Mouse (Mus musculus) MEL (cell line): Measurements from ENCODE around the gene Car6. TPM values are rescaled to one million over a fixed set of nuclear protein-coding genes. Genes with fewer than 3 reads are reported as not detected.
A peak's percentile ranks its signal among the peaks of the same experiment; 100 is the strongest.

ENCODE experiments used
- DNase-seq: peaks from one replicate; pipeline ENCODE4 v3.0.0; 2011; ENCODE audit warnings: low read depth, low spot score
- H3K27ac ChIP-seq: 2 replicates; pipeline ENCODE4 v1.5.1; 2012; ENCODE audit warnings: low read depth, mild to moderate bottlenecking, control low read depth, low read length, moderate library complexity; ENCODE audit not compliant: control insufficient read depth
- H3K27me3 ChIP-seq, 2 experiments: fragments of 150-350 bp in 1 of 2; sonication (generic) in 1 of 2; 2 replicates each; pipeline ENCODE4 v1.6.1; 2012; ENCODE audit warnings: low read length in 2 of 2, mild to moderate bottlenecking in 2 of 2, improper control_type of control experiment in 1 of 2, moderate library complexity in 1 of 2; ENCODE audit not compliant: insufficient read depth in 2 of 2, control insufficient read depth in 1 of 2
- H3K36me3 ChIP-seq, 2 experiments: 2 replicates each; pipeline ENCODE4 v1.6.1; 2012 to 2014; ENCODE audit warnings: low read length in 2 of 2, improper control_type of control experiment in 1 of 2, inconsistent platforms in 1 of 2, mild to moderate bottlenecking in 1 of 2; ENCODE audit not compliant: insufficient read depth in 2 of 2, control insufficient read depth in 1 of 2
- H3K4me1 ChIP-seq, 2 experiments: fragments of 150-350 bp in 1 of 2; sonication (generic) in 1 of 2; 2 replicates each; pipeline ENCODE4 v1.6.1; 2012; ENCODE audit warnings: low read length in 2 of 2, improper control_type of control experiment in 1 of 2, mild to moderate bottlenecking in 1 of 2; ENCODE audit not compliant: insufficient read depth in 2 of 2, control insufficient read depth in 1 of 2
- H3K4me3 ChIP-seq, 2 experiments: fragments of 150-350 bp in 1 of 2; sonication (generic) in 1 of 2; 2 replicates each; pipeline ENCODE4 v1.5.1; 2012; ENCODE audit warnings: low read depth in 2 of 2, low read length in 2 of 2, mild to moderate bottlenecking in 2 of 2, moderate library complexity in 2 of 2, control low read depth in 1 of 2, improper control_type of control experiment in 1 of 2; ENCODE audit not compliant: control insufficient read depth in 1 of 2, insufficient read depth in 1 of 2
- H3K79me2 ChIP-seq: 2 replicates; pipeline ENCODE4 v1.6.1; 2012; ENCODE audit warnings: mild to moderate bottlenecking, low read length, moderate library complexity; ENCODE audit not compliant: control insufficient read depth, poor library complexity, insufficient read depth
- H3K9ac ChIP-seq: 2 replicates; pipeline ENCODE4 v1.6.1; 2012; ENCODE audit warnings: low read depth, mild to moderate bottlenecking, control low read depth, low read length, moderate library complexity; ENCODE audit not compliant: control insufficient read depth, poor library complexity, severe bottlenecking
- H3K9me3 ChIP-seq: fragments of 150-350 bp; sonication (generic); replicated peaks from 2 replicates; pipeline ENCODE4 v1.6.1; 2012; ENCODE audit warnings: mild to moderate bottlenecking, low read length, improper control_type of control experiment, moderate library complexity; ENCODE audit not compliant: insufficient read depth
- BHLHE40 ChIP-seq: IDR thresholded peaks from 2 replicates; pipeline ENCODE4 v1.6.1; 2012; ENCODE audit warnings: low read depth, mild to moderate bottlenecking, inconsistent platforms, low read length, improper control_type of control experiment, borderline replicate concordance
- CHD2 ChIP-seq: IDR thresholded peaks from 2 replicates; pipeline ENCODE4 v1.6.1; 2011; ENCODE audit warnings: low read length, improper control_type of control experiment
- CTCF ChIP-seq, 3 experiments: IDR thresholded peaks in 2 of 3; conservative IDR thresholded peaks in 1 of 3; 2 replicates each; pipeline ENCODE4 v1.5.1; 2011 to 2012; ENCODE audit warnings: low read length in 3 of 3, low read depth in 2 of 3, mild to moderate bottlenecking in 2 of 3, improper control_type of control experiment in 1 of 3, inconsistent platforms in 1 of 3, mixed read lengths in 1 of 3, moderate library complexity in 1 of 3; ENCODE audit not compliant: control insufficient read depth in 1 of 3, insufficient read depth in 1 of 3, poor library complexity in 1 of 3, severe bottlenecking in 1 of 3
- ELF1 ChIP-seq: IDR thresholded peaks from 2 replicates; pipeline ENCODE4 v1.6.1; 2014; ENCODE audit warnings: low read depth, mild to moderate bottlenecking, inconsistent platforms, low read length, improper control_type of control experiment, moderate library complexity
- GABPA ChIP-seq: IDR thresholded peaks from 2 replicates; pipeline ENCODE4 v1.6.1; 2012; ENCODE audit warnings: low read depth, mild to moderate bottlenecking, inconsistent platforms, low read length, improper control_type of control experiment, moderate library complexity
- GATA1 ChIP-seq: IDR thresholded peaks from 2 replicates; pipeline ENCODE4 v1.6.1; 2011; ENCODE audit warnings: low read depth, low read length, improper control_type of control experiment
- MAX ChIP-seq: IDR thresholded peaks from 2 replicates; pipeline ENCODE4 v1.6.1; 2011; ENCODE audit warnings: low read length, improper control_type of control experiment
- MAZ ChIP-seq: IDR thresholded peaks from 2 replicates; pipeline ENCODE4 v1.6.1; 2012; ENCODE audit warnings: low read depth, mild to moderate bottlenecking, inconsistent platforms, low read length, improper control_type of control experiment
- MXI1 ChIP-seq: IDR thresholded peaks from 2 replicates; pipeline ENCODE4 v1.6.1; 2011; ENCODE audit warnings: mild to moderate bottlenecking, low read depth, low read length, improper control_type of control experiment
- MYC ChIP-seq: IDR thresholded peaks from 2 replicates; pipeline ENCODE4 v1.6.1; 2011; ENCODE audit warnings: low read depth, mild to moderate bottlenecking, low read length, improper control_type of control experiment, moderate library complexity
- NRF1 ChIP-seq: IDR thresholded peaks from 2 replicates; pipeline ENCODE4 v1.6.1; 2014; ENCODE audit warnings: low read depth, mild to moderate bottlenecking, inconsistent platforms, low read length, improper control_type of control experiment, moderate library complexity; ENCODE audit not compliant: poor library complexity, insufficient read depth, severe bottlenecking
- RAD21 ChIP-seq: IDR thresholded peaks from 2 replicates; pipeline ENCODE4 v1.6.1; 2011; ENCODE audit warnings: mild to moderate bottlenecking, low read depth, low read length, improper control_type of control experiment
- SIN3A ChIP-seq: IDR thresholded peaks from 2 replicates; pipeline ENCODE4 v1.6.1; 2012; ENCODE audit warnings: low read length, improper control_type of control experiment, inconsistent platforms
- SMC3 ChIP-seq: IDR thresholded peaks from 2 replicates; pipeline ENCODE4 v1.6.1; 2011; ENCODE audit warnings: low read depth, low read length, improper control_type of control experiment
- TCF12 ChIP-seq: IDR thresholded peaks from 2 replicates; pipeline ENCODE4 v1.6.1; 2014; ENCODE audit warnings: low read depth, mild to moderate bottlenecking, inconsistent platforms, low read length, improper control_type of control experiment, moderate library complexity
- USF1 ChIP-seq: IDR thresholded peaks from 2 replicates; pipeline ENCODE4 v1.6.1; 2014; ENCODE audit warnings: low read depth, mild to moderate bottlenecking, inconsistent platforms, low read length, improper control_type of control experiment, moderate library complexity
- ZC3H11A ChIP-seq: IDR thresholded peaks from 2 replicates; pipeline ENCODE4 v1.6.1; 2012; ENCODE audit warnings: low read depth, mild to moderate bottlenecking, inconsistent platforms, low read length, improper control_type of control experiment
- ZKSCAN1 ChIP-seq: IDR thresholded peaks from 2 replicates; pipeline ENCODE4 v1.6.1; 2012; ENCODE audit warnings: low read depth, mild to moderate bottlenecking, inconsistent platforms, low read length, improper control_type of control experiment, moderate library complexity
- polyA plus RNA-seq, 2 experiments: library from polyadenylated mRNA; stranded (reverse) in 1 of 2; unstranded in 1 of 2; fragments of >175 nt in 1 of 2; fragments of >200 nt in 1 of 2; gene quantifications; 2 replicates each; pipeline versions ENCODE4 v1.2.1 to v1.2.4; 2012; ENCODE audit warnings: low replicate concordance in 2 of 2, low read depth in 1 of 2; ENCODE audit not compliant: insufficient read length in 2 of 2, insufficient read depth in 1 of 2, missing spikeins in 1 of 2
- total RNA-seq: library from RNA; depleted of rRNA; stranded (reverse); fragments of 300-350 nt; gene quantifications from 2 replicates; pipeline ENCODE4 v1.2.3, GENCODE M21; 2012

Car6 gene
- total and polyA plus RNA-seq, 3 experiments = 0.19 TPM; not detected in 2

GRCm38 (mm10) chr4:150192199-150192598 lies 8.9 kb downstream of the Car6 start:
- H3K4me1 ChIP-seq = peaks cover 0 to 3% of the 10 kb centered on the region in 2 experiments; a peak in 1 of 4 replicates
- H3K4me3 ChIP-seq = no peak overlapping the region
- no peak for TF ChIP-seq CHD2
- TF ChIP-seq MAZ = no peak
- no peak for TF ChIP-seq TCF12
- peak; percentile 46; the same call in 1 of the 2 replicates for TF ChIP-seq USF1
- no peak for TF ChIP-seq GABPA
- TF ChIP-seq BHLHE40 = no peak
- peak; percentile 55 for DNase-seq
- H3K27me3 ChIP-seq = no peaks in the 10 kb centered on the region
- H3K36me3 ChIP-seq = peaks cover 0 to 5% of the 10 kb centered on the region in 2 experiments; a peak in 2 of 4 replicates
- no peak overlapping the region for H3K27ac ChIP-seq
- H3K9me3 ChIP-seq = no peaks in the 10 kb centered on the region
- no peak overlapping the region for H3K9ac ChIP-seq
- H3K79me2 ChIP-seq = no peaks in the 10 kb centered on the region

- peak overlapping the region; percentile 43; the same call in 1 of the 2 replicates for H3K9ac ChIP-seq
- H3K27ac ChIP-seq = no peak overlapping the region
- peak overlapping the region; percentile 41 to 54; a peak in 3 of 4 replicates for H3K4me3 ChIP-seq
- no peaks in the 10 kb centered on the region for H3K9me3 ChIP-seq
- H3K27me3 ChIP-seq = no peaks in the 10 kb centered on the region
- DNase-seq = peak; percentile 90
- TF ChIP-seq USF1 (no peak), ELF1 (0 out of 2 replicates have a peak, but pooled peaks have one; percentile 26), ZKSCAN1 (no peak), MYC (peak; percentile 70; the same call in 1 of the 2 replicates), MAX (peak; percentile 92), MXI1 (peak; percentile 92), NRF1 (no peak), SIN3A (peak; percentile 84)
- H3K36me3 ChIP-seq = peaks cover 0 to 6% of the 10 kb centered on the region in 2 experiments; a peak in 2 of 4 replicates
- peaks cover 0 to 3% of the 10 kb centered on the region in 2 experiments; a peak in 1 of 4 replicates for H3K4me1 ChIP-seq
- no peaks in the 10 kb centered on the region for H3K79me2 ChIP-seq
Observed at GRCm38 (mm10) chr4:150188236-150188635, 12.9 kb downstream of the Car6 start.

GRCm38 (mm10) chr4:150181304-150181703 lies 19.8 kb downstream of the Car6 start:
- Histone ChIP-seq H3K27ac (no peak overlapping the region), H3K9me3 (no peaks in the 10 kb centered on the region), H3K9ac (no peak overlapping the region), H3K4me1 (peaks cover 5 to 6% of the 10 kb centered on the region in 2 experiments; a peak in 2 of 4 replicates), H3K36me3 (peaks cover 0 to 4% of the 10 kb centered on the region in 2 experiments; a peak in 1 of 4 replicates), H3K4me3 (no peak overlapping the region), H3K79me2 (no peaks in the 10 kb centered on the region), H3K27me3 (no peaks in the 10 kb centered on the region)
- DNase-seq = peak; percentile 85
- TF ChIP-seq RAD21 (peak; percentile 38), ZC3H11A (peak; percentile 26; the same call in 1 of the 2 replicates), CTCF (IDR thresholded peaks at IDR 0.05 in 2 of 3, conservative IDR thresholded peaks at IDR 0.05 in 1 of 3; ENCODE audit: control insufficient read depth in 1 of 3, insufficient read depth in 1 of 3, low read depth in 2 of 3, low read length in 3 of 3, poor library complexity in 1 of 3, severe bottlenecking in 1 of 3) (peak; percentile 62 to 69 (median 63)), GATA1 (no peak), SMC3 (peak; percentile 55)
